Mouse (Mus musculus): ENCODE results near the gene Olfr293. TPM values are rescaled to one million over a fixed set of nuclear protein-coding genes. Genes with fewer than 3 reads are reported as not detected.

The Olfr293 gene
- polyA plus RNA-seq (2015; fragmentation: Nextera tagmentation; extraction: Ambion mirVana), result not detected in 2 replicates

GRCm38 (mm10) chr7:86648761-86649160 lies at the start of gene Olfr293:
Gene Olfr293 (plus strand): TSS chr7:86649061.
- Histone ChIP-seq H3K36me3 (no peaks in the 10 kb centered on the region), H3K4me3 (replicated peaks) (no peak within 1 kb of the TSS), H3K27ac (no peak within 1 kb of the TSS), H3K4me2 (no peak within 1 kb of the TSS), H3K9ac (no peak within 1 kb of the TSS), H3K9me3 (no peaks in the 10 kb centered on the region), H3K4me1 (no peaks in the 10 kb centered on the region), H3K27me3 (replicated peaks) (no peaks in the 10 kb centered on the region)
- WGBS, result 92% methylated on average over 4 of the region's 4 CpGs
- ATAC-seq (ENCODE audit: insufficient read depth, low FRiP score, low read depth), result no peak

GRCm38 (mm10) chr7:86616543-86616942 lies 32.3 kb upstream of the Olfr293 start, which contains the start of gene Olfr294:
Gene Olfr294 (minus strand): TSS chr7:86616643.
- no peak within 1 kb of the TSS for H3K4me2 ChIP-seq
- no peaks in the 10 kb centered on the region for H3K36me3 ChIP-seq

GRCm38 (mm10) chr7:86688030-86688429 lies 39.2 kb downstream of the Olfr293 start, which contains the start of gene Olfr292:
Gene Olfr292 (plus strand): TSS chr7:86688330.
- H3K4me3 ChIP-seq (replicated peaks), result no peak within 1 kb of the TSS
- no peaks in the 10 kb centered on the region for H3K9me3 ChIP-seq
- H3K4me1 ChIP-seq, result no peaks in the 10 kb centered on the region
- no peaks in the 10 kb centered on the region for H3K36me3 ChIP-seq
- no peak within 1 kb of the TSS for H3K4me2 ChIP-seq
- no peaks in the 10 kb centered on the region for H3K27me3 ChIP-seq (replicated peaks)
- no peak within 1 kb of the TSS for H3K9ac ChIP-seq
- H3K27ac ChIP-seq, result no peak within 1 kb of the TSS
- ATAC-seq (ENCODE audit: insufficient read depth, low FRiP score, low read depth), result no peak

More at GRCm38 (mm10) chr7:86616543-86616942, 32.3 kb upstream of the Olfr293 start, which contains the start of gene Olfr294:
- no peak within 1 kb of the TSS for H3K9ac ChIP-seq
- no peaks in the 10 kb centered on the region for H3K4me1 ChIP-seq
- H3K4me3 ChIP-seq (replicated peaks), result no peak within 1 kb of the TSS
- WGBS, result 53% methylated on average over 2 of the region's 2 CpGs
- no peaks in the 10 kb centered on the region for H3K27me3 ChIP-seq (replicated peaks)
- H3K9me3 ChIP-seq, result no peaks in the 10 kb centered on the region
- ATAC-seq (ENCODE audit: insufficient read depth, low FRiP score, low read depth), result no peak
- H3K27ac ChIP-seq, result no peak within 1 kb of the TSS

Other genes with a start within 250 kb of the Olfr293 start
- gene Olfr301, start 245.2 kb upstream of the Olfr293 start, polyA plus RNA-seq (2015; fragmentation: Nextera tagmentation; extraction: Ambion mirVana), result not detected in 2 replicates
- not detected in 2 replicates for gene Olfr299, start 189.1 kb upstream of the Olfr293 start, polyA plus RNA-seq (2015; fragmentation: Nextera tagmentation; extraction: Ambion mirVana)
- gene Olfr298, start 156.6 kb upstream of the Olfr293 start, polyA plus RNA-seq (2015; fragmentation: Nextera tagmentation; extraction: Ambion mirVana), result not detected in 2 replicates
- not detected in 2 replicates for gene Olfr297, start 129.1 kb upstream of the Olfr293 start, polyA plus RNA-seq (2015; fragmentation: Nextera tagmentation; extraction: Ambion mirVana)
- not detected in 2 replicates for gene Olfr295, start 65.2 kb upstream of the Olfr293 start, polyA plus RNA-seq (2015; fragmentation: Nextera tagmentation; extraction: Ambion mirVana)
- gene Olfr294, start 32.4 kb upstream of the Olfr293 start, polyA plus RNA-seq (2015; fragmentation: Nextera tagmentation; extraction: Ambion mirVana), result not detected in 2 replicates
- not detected in 2 replicates for gene Olfr292, start 39.3 kb downstream of the Olfr293 start, polyA plus RNA-seq (2015; fragmentation: Nextera tagmentation; extraction: Ambion mirVana)
- 0.08 and 0.10 TPM in 2 replicates for gene Folh1, start 126.9 kb downstream of the Olfr293 start, polyA plus RNA-seq (2015; fragmentation: Nextera tagmentation; extraction: Ambion mirVana)
- gene Vmn2r77, start 146.0 kb downstream of the Olfr293 start, polyA plus RNA-seq (2015; fragmentation: Nextera tagmentation; extraction: Ambion mirVana), result not detected in 2 replicates